Mouse (Mus musculus): ENCODE results near the gene Mcidas. TPM values are rescaled to one million over a fixed set of nuclear protein-coding genes. Genes with fewer than 3 reads are reported as not detected.
A peak's percentile ranks its signal among the peaks of the same experiment; 100 is the strongest.

Mcidas gene
- total and polyA plus RNA-seq, 3 experiments, result not detected

DNA sequence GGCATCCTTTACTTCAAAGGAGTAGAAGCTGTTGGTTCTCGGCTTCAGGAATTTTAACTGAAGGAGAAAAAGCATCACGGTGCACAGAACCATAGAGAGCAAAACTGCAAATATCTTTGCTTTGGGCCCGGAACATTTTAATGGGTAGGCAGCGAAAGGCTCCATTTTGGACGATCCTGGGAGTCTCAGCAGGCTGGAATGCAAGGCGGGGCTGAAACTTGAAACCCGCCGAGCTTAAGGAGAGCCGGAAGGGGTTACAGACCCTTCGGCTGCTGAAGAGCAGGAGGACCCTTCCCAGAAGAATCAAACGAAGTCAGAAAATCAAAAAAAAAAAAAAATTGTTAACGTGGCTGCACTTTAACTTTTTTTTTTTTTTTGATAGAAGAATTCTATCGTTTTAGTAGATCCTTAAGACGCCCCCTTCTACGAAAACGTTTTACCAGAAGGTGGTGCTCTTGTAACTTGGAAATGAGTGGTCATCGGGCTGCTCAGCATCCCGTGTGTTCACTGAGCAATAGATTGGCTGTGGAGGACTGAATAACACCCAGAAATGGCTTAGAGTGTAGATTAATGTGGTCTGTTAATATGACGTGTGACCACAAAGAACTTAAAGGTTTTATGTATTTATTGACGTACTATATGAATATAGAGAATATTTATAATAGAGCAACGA, 52.7 kb downstream of the Mcidas start, which contains the start of gene Gpx8 (continued):
- no peak for TF ChIP-seq ZMIZ1 (IDR thresholded peaks at IDR 0.05; ENCODE audit: low read depth, low read length)

DNA sequence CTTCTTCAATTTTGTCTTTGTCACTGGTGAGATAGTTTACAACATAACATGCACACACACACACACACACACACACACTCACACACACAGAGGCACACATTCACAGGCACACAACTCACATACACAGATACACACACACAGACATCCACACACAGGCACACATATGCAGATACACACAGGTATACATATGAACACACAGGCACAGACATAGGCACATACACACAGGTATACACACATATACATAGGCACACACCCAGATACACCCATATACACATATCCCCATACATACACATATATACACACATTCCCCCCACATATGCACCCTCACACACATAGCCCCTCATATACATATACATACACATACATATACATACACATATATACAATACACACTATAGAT, 53.4 kb downstream of the Mcidas start:
- Histone ChIP-seq H3K27me3 (replicated peaks) (no peaks in the 10 kb centered on the region), H3K4me1 (ENCODE audit: control insufficient read depth in 1 of 2, insufficient read depth in 2 of 2) (no peaks in the 10 kb centered on the region), H3K4me2 (ENCODE audit: insufficient read depth, low read depth, poor library complexity, severe bottlenecking) (no peak overlapping the region), H3K79me2 (replicated peaks; ENCODE audit: control insufficient read depth, extremely low read depth, insufficient read depth, poor library complexity, severe bottlenecking) (no peaks in the 10 kb centered on the region), H3K27ac (ENCODE audit: insufficient read depth, low read depth) (no peak overlapping the region), H3K36me3 (replicated peaks in 1 of 2; ENCODE audit: control insufficient read depth in 1 of 2, insufficient read depth in 1 of 2, low read length in 1 of 2) (no peaks in the 10 kb centered on the region), H3K4me3 (replicated peaks in 1 of 3; ENCODE audit: low read depth in 2 of 3, low read length in 2 of 3, poor library complexity in 1 of 3) (no peak overlapping the region), H3K9me3 (replicated peaks; ENCODE audit: low read length) (no peaks in the 10 kb centered on the region), H3K9ac (ENCODE audit: insufficient read depth, low read depth) (no peak overlapping the region)
- no peak for DNase-seq (ENCODE audit: extremely low read depth)
- dilution Hi-C loops (cut with MboI; ENCODE audit: extremely low pct_ligation_motif_present, extremely low pct_unique_long_range_greater_than_20kb, low sequenced_read_pairs), result no loop called here
- in situ Hi-C loops (cut with MboI; ENCODE audit: low pct_ligation_motif_present, low pct_unique_long_range_greater_than_20kb, low sequenced_read_pairs), result loop anchor here (10.0 to 25.0 kb wide), 2 partner anchors 218 to 760 kb away; partner anchors contain the start of gene Ankrd55
- TF ChIP-seq PAX5 (IDR thresholded peaks at IDR 0.05; ENCODE audit: low read length), result no peak
- TF ChIP-seq USF2 (conservative IDR thresholded peaks at IDR 0.05; ENCODE audit: low read depth, low read length), result no peak
- TF ChIP-seq MYC (IDR thresholded peaks at IDR 0.05; ENCODE audit: low read depth, low read length), result no peak
- no peak for TF ChIP-seq IRF4 (IDR thresholded peaks at IDR 0.05; ENCODE audit: low read depth, low read length)
- TF ChIP-seq JUND (conservative IDR thresholded peaks at IDR 0.05; ENCODE audit: low read depth, low read length), result no peak
- no peak for TF ChIP-seq E2F4 (IDR thresholded peaks at IDR 0.05; ENCODE audit: insufficient replicate concordance, low read depth, low read length)
- TF ChIP-seq MAFK (IDR thresholded peaks at IDR 0.05; ENCODE audit: insufficient replicate concordance, low read length), result no peak

DNA sequence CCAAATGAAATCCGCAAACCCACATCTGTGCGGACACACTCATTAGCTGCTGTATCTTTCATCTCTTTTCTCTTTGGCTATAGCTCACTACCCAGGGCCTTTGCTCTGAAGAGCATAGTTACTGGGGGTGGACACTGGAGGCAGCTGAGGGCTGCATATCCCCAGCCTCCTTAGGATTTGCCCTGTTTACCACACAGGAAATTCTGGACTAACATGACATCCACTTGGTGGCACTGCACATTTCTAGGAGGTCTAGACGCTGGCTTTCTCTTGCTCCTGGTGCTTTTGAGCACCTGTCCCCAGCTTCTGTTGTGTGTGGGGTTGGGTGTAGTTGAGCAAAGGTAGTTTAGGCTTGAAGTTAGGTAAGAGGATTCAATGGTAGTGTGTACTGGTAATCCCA, 54.0 kb downstream of the Mcidas start:
- H3K79me2 ChIP-seq (replicated peaks; ENCODE audit: control insufficient read depth, extremely low read depth, insufficient read depth, poor library complexity, severe bottlenecking), result no peaks in the 10 kb centered on the region
- H3K4me1 ChIP-seq (ENCODE audit: control insufficient read depth in 1 of 2, insufficient read depth in 2 of 2), result no peaks in the 10 kb centered on the region
- no peak overlapping the region for H3K4me3 ChIP-seq (replicated peaks in 1 of 3; ENCODE audit: low read depth in 2 of 3, low read length in 2 of 3, poor library complexity in 1 of 3)
- H3K36me3 ChIP-seq (replicated peaks in 1 of 2; ENCODE audit: control insufficient read depth in 1 of 2, insufficient read depth in 1 of 2, low read length in 1 of 2), result no peaks in the 10 kb centered on the region
- H3K9ac ChIP-seq (ENCODE audit: insufficient read depth, low read depth), result no peak overlapping the region
- no peak for DNase-seq (ENCODE audit: extremely low read depth)
- dilution Hi-C loops (cut with MboI; ENCODE audit: extremely low pct_ligation_motif_present, extremely low pct_unique_long_range_greater_than_20kb, low sequenced_read_pairs), result no loop called here
- H3K27me3 ChIP-seq (replicated peaks), result no peaks in the 10 kb centered on the region
- in situ Hi-C loops (cut with MboI; ENCODE audit: low pct_ligation_motif_present, low pct_unique_long_range_greater_than_20kb, low sequenced_read_pairs), result loop anchor here (10.0 to 25.0 kb wide), 2 partner anchors 217 to 760 kb away; partner anchors contain the start of gene Ankrd55
- no peak overlapping the region for H3K4me2 ChIP-seq (ENCODE audit: insufficient read depth, low read depth, poor library complexity, severe bottlenecking)
- no peak overlapping the region for H3K27ac ChIP-seq (ENCODE audit: insufficient read depth, low read depth)
- no peaks in the 10 kb centered on the region for H3K9me3 ChIP-seq (replicated peaks; ENCODE audit: low read length)
- TF ChIP-seq CTCF (conservative IDR thresholded peaks at IDR 0.05 in 1 of 2, IDR thresholded peaks at IDR 0.05 in 1 of 2; ENCODE audit: low read depth in 2 of 2, low read length in 2 of 2) (peak in 1 of 2 experiments; percentile 29; a peak in 2 of 4 replicates), IRF4 (IDR thresholded peaks at IDR 0.05; ENCODE audit: low read depth, low read length) (no peak), EP300 (IDR thresholded peaks at IDR 0.05; ENCODE audit: low read length) (no peak), USF2 (conservative IDR thresholded peaks at IDR 0.05; ENCODE audit: low read depth, low read length) (no peak), UBTF (IDR thresholded peaks at IDR 0.05; ENCODE audit: low read depth, low read length) (no peak), ETS1 (conservative IDR thresholded peaks at IDR 0.05; ENCODE audit: low read depth, low read length) (no peak)

Other genes with a start within 250 kb of the Mcidas start
- gene Plpp1, start 193.1 kb upstream of the Mcidas start, total RNA-seq (2012; rRNA removed), result 50.1 and 50.2 TPM in 2 replicates
- 85.3 and 90.9 TPM in 2 replicates for gene Plpp1, start 193.1 kb upstream of the Mcidas start, total RNA-seq (2014; rRNA removed)
- 67.6 and 68.6 TPM in 2 replicates for gene Plpp1, start 193.1 kb upstream of the Mcidas start, polyA plus RNA-seq (2012; ENCODE audit: insufficient read length, low read depth)
- 55.0 and 65.8 TPM in 2 replicates for gene Mtrex, start 66.4 kb upstream of the Mcidas start, total RNA-seq (2012; rRNA removed)
- 62.0 and 63.9 TPM in 2 replicates for gene Mtrex, start 66.4 kb upstream of the Mcidas start, total RNA-seq (2014; rRNA removed)
- gene Mtrex, start 66.4 kb upstream of the Mcidas start, polyA plus RNA-seq (2012; ENCODE audit: insufficient read length, low read depth), result 87.6 and 90.4 TPM in 2 replicates
- gene Dhx29, start 66.4 kb upstream of the Mcidas start, total RNA-seq (2012; rRNA removed), result 13.0 and 19.9 TPM in 2 replicates
- 20.1 and 21.1 TPM in 2 replicates for gene Dhx29, start 66.4 kb upstream of the Mcidas start, total RNA-seq (2014; rRNA removed)
- gene Dhx29, start 66.4 kb upstream of the Mcidas start, polyA plus RNA-seq (2012; ENCODE audit: insufficient read length, low read depth), result 25.1 and 25.8 TPM in 2 replicates
- gene Ccno, start 6.0 kb upstream of the Mcidas start, total RNA-seq (2012; rRNA removed), result 0.17 and 0.21 TPM in 2 replicates
- 0.14 and 0.54 TPM in 2 replicates for gene Ccno, start 6.0 kb upstream of the Mcidas start, total RNA-seq (2014; rRNA removed)
- 0.12 and 0.16 TPM in 2 replicates for gene Ccno, start 6.0 kb upstream of the Mcidas start, polyA plus RNA-seq (2012; ENCODE audit: insufficient read length, low read depth)
- gene Cdc20b, start 41.3 kb downstream of the Mcidas start, total RNA-seq (2012; rRNA removed), result not detected in 2 replicates
- gene Cdc20b, start 41.3 kb downstream of the Mcidas start, total RNA-seq (2014; rRNA removed), result not detected in 2 replicates
- gene Cdc20b, start 41.3 kb downstream of the Mcidas start, polyA plus RNA-seq (2012; ENCODE audit: insufficient read length, low read depth), result not detected in 2 replicates
- not detected in 2 replicates for gene Gpx8, start 52.6 kb downstream of the Mcidas start, total RNA-seq (2012; rRNA removed)
- not detected in 2 replicates for gene Gpx8, start 52.6 kb downstream of the Mcidas start, total RNA-seq (2014; rRNA removed)
- not detected in 2 replicates for gene Gpx8, start 52.6 kb downstream of the Mcidas start, polyA plus RNA-seq (2012; ENCODE audit: insufficient read length, low read depth)
- gene Gzma, start 107.1 kb downstream of the Mcidas start, total RNA-seq (2012; rRNA removed), result not detected in 2 replicates
- not detected in 2 replicates for gene Gzma, start 107.1 kb downstream of the Mcidas start, total RNA-seq (2014; rRNA removed)
- gene Gzma, start 107.1 kb downstream of the Mcidas start, polyA plus RNA-seq (2012; ENCODE audit: insufficient read length, low read depth), result not detected in 2 replicates
- gene Esm1, start 215.8 kb downstream of the Mcidas start, total RNA-seq (2012; rRNA removed), result 0.13 TPM in 1 of 2 replicates, not detected in the other
- gene Esm1, start 215.8 kb downstream of the Mcidas start, total RNA-seq (2014; rRNA removed), result not detected in 2 replicates
- gene Esm1, start 215.8 kb downstream of the Mcidas start, polyA plus RNA-seq (2012; ENCODE audit: insufficient read length, low read depth), result not detected in 2 replicates
- not detected in 2 replicates for gene Gzmk, start 232.1 kb downstream of the Mcidas start, total RNA-seq (2012; rRNA removed)
- gene Gzmk, start 232.1 kb downstream of the Mcidas start, total RNA-seq (2014; rRNA removed), result not detected in 2 replicates
- not detected in 2 replicates for gene Gzmk, start 232.1 kb downstream of the Mcidas start, polyA plus RNA-seq (2012; ENCODE audit: insufficient read length, low read depth)

Data from CH12.LX (cell line).